Mouse (Mus musculus) embryonic facial prominence, embryonic 10.5 days (tissue): Measurements from ENCODE around the gene Baiap2l2. TPM values are rescaled to one million over a fixed set of nuclear protein-coding genes. Genes with fewer than 3 reads are reported as not detected.

Experiments used
- DNase-seq: peaks from one replicate; pipeline ENCODE4 v3.0.0-alpha.2; 2017; ENCODE audit warnings: low spot score
- H3K27ac ChIP-seq: fragments of 300-500 bp; sonication (generic); replicated peaks from 2 replicates; pipeline ENCODE4 v1.5.1; 2016; ENCODE audit warnings: mild to moderate bottlenecking
- H3K27me3 ChIP-seq: fragments of 300-500 bp; sonication (generic); replicated peaks from 2 replicates; pipeline ENCODE4 v1.6.1; 2016; ENCODE audit warnings: low read depth, mild to moderate bottlenecking; ENCODE audit not compliant: poor library complexity, severe bottlenecking
- H3K36me3 ChIP-seq: fragments of 300-500 bp; sonication (generic); replicated peaks from 2 replicates; pipeline ENCODE4 v1.6.1; 2016; ENCODE audit warnings: mild to moderate bottlenecking, moderate library complexity
- H3K4me1 ChIP-seq: fragments of 300-500 bp; sonication (generic); 2 replicates; pipeline ENCODE4 v1.6.1; 2016
- H3K4me3 ChIP-seq: fragments of 300-500 bp; sonication (generic); 2 replicates; pipeline ENCODE4 v1.5.1; 2016; ENCODE audit warnings: mild to moderate bottlenecking, moderate library complexity
- H3K9me3 ChIP-seq: fragments of 300-500 bp; sonication (generic); 2 replicates; pipeline ENCODE4 v1.6.1; 2016; ENCODE audit warnings: mild to moderate bottlenecking
- WGBS: fragments of 180-500 bp; shearing (Covaris S2); methylation state at CpG from one replicate; pipeline ENCODE4 v1.1.7; 2016; 5-methylcytosine and 5-hydroxymethylcytosine counted together
- polyA plus RNA-seq: library from polyadenylated mRNA; unstranded; fragments of >200 nt; fragmentation: Nextera tagmentation; extraction: Ambion mirVana; gene quantifications from 2 replicates; pipeline ENCODE4 v1.2.1, GENCODE M21; 2016

The Baiap2l2 gene
- polyA plus RNA-seq = 2.5 and 6.0 TPM in 2 replicates

DNA sequence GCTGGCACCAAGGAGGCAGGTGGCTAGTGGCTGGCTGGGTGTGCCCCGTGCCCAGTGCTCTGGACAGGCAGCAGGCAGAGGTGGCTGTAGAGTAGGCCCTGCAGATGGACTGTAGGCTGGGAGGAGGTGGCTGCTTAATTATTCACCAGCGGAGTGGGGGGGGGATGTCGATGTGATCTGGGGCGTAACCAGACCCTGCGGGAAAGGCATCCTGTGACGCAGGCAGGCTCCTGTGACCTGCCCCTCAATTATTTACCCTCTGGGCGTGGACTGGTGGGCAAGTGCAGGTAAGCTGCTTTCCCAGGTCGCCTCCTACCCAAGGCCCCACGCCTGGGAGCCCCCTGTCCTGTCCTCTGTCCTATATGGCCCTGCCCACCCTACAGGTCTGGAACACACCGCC lies at the start of gene Baiap2l2:
Baiap2l2 (minus strand) TSS at position 139 of the 400 bp plus-strand sequence.
- no peak within 1 kb of the TSS for H3K27ac ChIP-seq
- H3K4me1 ChIP-seq = peaks cover 19% of the 10 kb centered on the region
- H3K9me3 ChIP-seq = no peaks in the 10 kb centered on the region
- H3K27me3 ChIP-seq = no peaks in the 10 kb centered on the region
- 67% methylated on average over 10 of the region's 10 CpGs for WGBS
- H3K36me3 ChIP-seq = peaks cover 38% of the 10 kb centered on the region
- no peak for DNase-seq
- no peak within 1 kb of the TSS for H3K4me3 ChIP-seq

DNA sequence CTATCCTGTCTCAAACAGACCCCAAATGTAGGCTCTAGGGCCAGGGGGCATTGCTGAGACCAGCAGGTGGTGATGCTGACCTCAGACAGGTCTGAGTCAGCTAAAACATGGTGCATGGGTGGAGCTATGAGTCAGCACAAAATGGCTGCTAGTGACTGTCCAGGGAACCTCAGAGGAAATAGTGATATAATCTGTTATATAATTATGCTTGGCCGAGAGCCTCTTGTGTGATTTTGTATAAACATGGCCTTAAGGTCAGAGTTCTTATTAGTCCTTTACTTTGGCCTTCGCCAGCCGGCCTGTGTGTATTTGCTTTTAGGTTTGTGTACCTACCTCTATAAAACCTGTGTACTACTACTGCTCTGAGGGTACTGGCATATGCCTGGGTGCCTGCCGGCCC lies 48.1 kb upstream of the Baiap2l2 start:
- no peak overlapping the region for H3K27ac ChIP-seq
- H3K9me3 ChIP-seq = no peaks in the 10 kb centered on the region
- no peak for DNase-seq
- H3K4me3 ChIP-seq = no peak overlapping the region
- 0 out of 2 replicates have a peak, but pooled peaks cover 8% of the 10 kb centered on the region for H3K27me3 ChIP-seq
- no peaks in the 10 kb centered on the region for H3K36me3 ChIP-seq
- peaks cover 11% of the 10 kb centered on the region for H3K4me1 ChIP-seq
- WGBS = 71% methylated on average over 4 of the region's 4 CpGs

DNA sequence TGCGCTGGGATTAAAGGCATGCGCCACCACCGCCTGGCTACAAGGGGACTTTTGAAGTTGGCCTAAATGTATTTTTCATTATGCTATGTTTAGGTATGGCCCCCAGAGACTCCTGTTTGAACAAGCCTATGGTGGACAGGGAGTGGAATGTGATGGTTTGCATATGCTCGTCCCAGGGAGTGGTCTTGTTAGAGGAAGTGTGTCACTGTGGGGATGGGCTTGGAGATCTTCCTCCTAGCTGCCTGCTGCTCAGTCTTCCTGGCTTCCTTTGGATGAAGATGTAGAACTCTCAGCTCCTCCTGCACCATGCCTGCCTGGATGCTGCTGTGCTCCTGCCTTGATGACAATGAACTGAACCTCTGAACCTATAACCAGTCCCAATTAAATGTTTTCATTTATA lies 45.2 kb upstream of the Baiap2l2 start:
- Histone ChIP-seq H3K27me3 (0 out of 2 replicates have a peak, but pooled peaks cover 8% of the 10 kb centered on the region), H3K9me3 (no peaks in the 10 kb centered on the region), H3K27ac (no peak overlapping the region), H3K4me1 (peaks cover 33% of the 10 kb centered on the region), H3K36me3 (no peaks in the 10 kb centered on the region), H3K4me3 (no peak overlapping the region)
- 47% methylated on average over 4 of the region's 4 CpGs for WGBS
- DNase-seq = no peak

DNA sequence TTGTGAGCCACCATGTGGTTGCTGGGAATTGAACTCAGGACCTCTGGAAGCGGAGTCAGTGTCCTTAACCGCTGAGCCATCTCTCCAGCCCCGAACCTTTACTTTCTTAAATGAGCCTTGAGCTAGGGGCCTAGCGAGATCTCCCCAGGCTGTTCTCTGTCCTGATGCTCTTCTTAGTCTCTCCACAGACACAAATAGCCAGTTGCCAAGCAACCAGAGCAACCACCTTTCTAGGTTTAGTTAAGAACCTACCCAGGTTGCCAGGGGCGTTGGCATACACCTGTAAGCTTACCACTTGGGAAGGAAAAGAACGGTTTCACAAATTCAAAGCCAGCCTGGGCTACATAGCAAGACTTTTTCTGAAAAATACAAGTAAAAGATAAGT lies 44.6 kb upstream of the Baiap2l2 start:
- Histone ChIP-seq H3K9me3 (no peaks in the 10 kb centered on the region), H3K27ac (no peak overlapping the region), H3K27me3 (0 out of 2 replicates have a peak, but pooled peaks cover 8% of the 10 kb centered on the region), H3K4me1 (peaks cover 33% of the 10 kb centered on the region), H3K36me3 (no peaks in the 10 kb centered on the region), H3K4me3 (no peak overlapping the region)
- 82% methylated on average over 6 of the region's 6 CpGs for WGBS
- DNase-seq = no peak

DNA sequence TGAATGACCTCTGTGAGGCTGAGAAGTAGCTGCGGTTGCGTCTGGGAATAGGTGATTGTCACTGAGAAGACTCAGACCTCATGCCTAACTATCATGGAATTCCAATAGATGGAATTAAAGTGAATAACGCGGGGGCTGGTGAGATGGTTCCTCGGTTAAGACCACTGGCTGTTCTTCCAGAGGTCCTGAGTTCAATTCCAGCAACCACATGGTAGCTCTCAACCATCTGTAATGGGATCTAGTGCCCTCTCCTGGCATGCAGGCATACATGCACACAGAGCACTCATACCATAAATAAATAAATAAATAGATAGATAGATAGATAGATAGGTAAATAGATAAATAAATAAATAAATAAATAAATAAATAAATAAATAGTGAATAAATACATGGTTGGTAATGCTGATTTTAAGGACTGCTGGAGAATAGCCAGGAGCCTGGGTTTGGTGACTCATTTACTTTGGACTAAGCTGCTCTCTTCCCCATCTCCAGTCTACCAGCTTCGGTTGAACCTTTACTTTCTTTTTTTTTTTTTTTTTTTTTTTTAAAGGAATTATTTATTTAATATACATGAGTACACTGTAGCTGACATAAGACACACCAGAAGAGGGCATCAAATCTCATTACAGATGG lies 44.1 kb upstream of the Baiap2l2 start:
- H3K9me3 ChIP-seq = no peaks in the 10 kb centered on the region
- 0 out of 2 replicates have a peak, but pooled peaks cover 6% of the 10 kb centered on the region for H3K27me3 ChIP-seq
- H3K36me3 ChIP-seq = no peaks in the 10 kb centered on the region
- WGBS = 97% methylated on average over 6 of the region's 6 CpGs
- no peak for DNase-seq
- H3K27ac ChIP-seq = no peak overlapping the region
- no peak overlapping the region for H3K4me3 ChIP-seq
- peaks cover 34% of the 10 kb centered on the region for H3K4me1 ChIP-seq

DNA sequence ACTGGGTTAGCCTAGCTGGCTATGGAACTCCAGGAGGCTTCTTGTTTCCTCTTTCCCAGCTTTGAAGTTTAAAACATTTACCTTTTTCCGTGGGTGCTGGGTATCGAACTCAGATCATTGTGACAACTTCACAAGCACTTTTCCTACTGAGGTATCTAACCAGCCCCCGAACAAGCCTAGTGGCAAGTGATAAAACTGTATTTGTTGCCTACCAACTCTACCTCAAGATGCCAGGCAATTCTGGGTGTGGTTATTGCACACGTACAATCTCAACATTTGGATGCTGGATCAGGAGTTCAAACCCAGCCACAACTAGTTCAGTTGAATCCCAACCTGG lies 43.6 kb upstream of the Baiap2l2 start:
- Histone ChIP-seq H3K27me3 (0 out of 2 replicates have a peak, but pooled peaks cover under 1% of the 10 kb centered on the region), H3K36me3 (no peaks in the 10 kb centered on the region), H3K9me3 (no peaks in the 10 kb centered on the region), H3K27ac (peak overlapping the region; percentile 90), H3K4me3 (no peak overlapping the region), H3K4me1 (peaks cover 39% of the 10 kb centered on the region)
- DNase-seq = no peak
- WGBS = 88% methylated on average over 4 of the region's 4 CpGs

DNA sequence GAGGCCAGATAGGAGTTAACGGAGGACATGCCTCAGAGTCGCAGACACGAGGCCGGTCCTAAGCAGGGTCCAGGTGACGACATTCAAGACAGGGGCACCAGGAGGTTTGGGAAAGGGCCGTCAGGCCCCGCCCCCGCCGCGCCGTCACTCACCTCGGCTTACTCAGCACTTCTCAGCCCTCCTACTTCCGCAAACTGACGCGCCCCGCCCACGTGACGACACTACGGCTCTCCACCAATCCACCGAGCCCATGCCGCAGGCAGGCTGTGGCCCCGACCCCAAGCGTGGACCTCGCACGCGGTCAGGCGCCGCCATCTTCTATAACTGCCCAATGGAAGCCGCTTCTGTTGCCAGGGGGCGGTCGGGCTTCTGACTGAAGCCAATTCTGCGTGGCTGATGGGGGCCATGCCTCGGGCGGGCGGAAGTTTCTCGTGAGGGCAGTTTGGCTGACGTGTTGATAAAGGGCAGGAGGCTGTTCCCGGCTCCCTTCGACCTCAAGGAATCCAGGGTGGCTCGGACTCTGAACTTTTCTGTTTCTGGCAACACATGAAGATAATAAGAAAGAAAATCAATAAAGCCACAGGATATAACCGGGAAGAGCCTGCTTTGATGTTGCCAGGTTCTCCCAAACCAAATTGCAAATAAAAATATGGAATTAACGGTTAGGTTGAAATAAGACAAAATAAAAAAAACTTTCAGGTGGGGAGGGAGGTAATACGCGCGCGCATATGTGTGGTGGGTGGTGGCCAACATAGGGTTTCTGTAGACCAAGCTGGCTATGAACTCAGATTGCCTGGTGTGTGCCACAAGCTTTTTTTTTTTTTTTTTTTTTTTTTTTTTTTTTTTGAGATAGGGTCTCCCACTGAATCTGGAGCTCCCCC lies 43.0 kb upstream of the Baiap2l2 start, which contains the start of gene Pla2g6:
Pla2g6 (minus strand) TSS at position 333 of the 881 bp plus-strand sequence.
- peaks cover 45% of the 10 kb centered on the region for H3K4me1 ChIP-seq

DNA sequence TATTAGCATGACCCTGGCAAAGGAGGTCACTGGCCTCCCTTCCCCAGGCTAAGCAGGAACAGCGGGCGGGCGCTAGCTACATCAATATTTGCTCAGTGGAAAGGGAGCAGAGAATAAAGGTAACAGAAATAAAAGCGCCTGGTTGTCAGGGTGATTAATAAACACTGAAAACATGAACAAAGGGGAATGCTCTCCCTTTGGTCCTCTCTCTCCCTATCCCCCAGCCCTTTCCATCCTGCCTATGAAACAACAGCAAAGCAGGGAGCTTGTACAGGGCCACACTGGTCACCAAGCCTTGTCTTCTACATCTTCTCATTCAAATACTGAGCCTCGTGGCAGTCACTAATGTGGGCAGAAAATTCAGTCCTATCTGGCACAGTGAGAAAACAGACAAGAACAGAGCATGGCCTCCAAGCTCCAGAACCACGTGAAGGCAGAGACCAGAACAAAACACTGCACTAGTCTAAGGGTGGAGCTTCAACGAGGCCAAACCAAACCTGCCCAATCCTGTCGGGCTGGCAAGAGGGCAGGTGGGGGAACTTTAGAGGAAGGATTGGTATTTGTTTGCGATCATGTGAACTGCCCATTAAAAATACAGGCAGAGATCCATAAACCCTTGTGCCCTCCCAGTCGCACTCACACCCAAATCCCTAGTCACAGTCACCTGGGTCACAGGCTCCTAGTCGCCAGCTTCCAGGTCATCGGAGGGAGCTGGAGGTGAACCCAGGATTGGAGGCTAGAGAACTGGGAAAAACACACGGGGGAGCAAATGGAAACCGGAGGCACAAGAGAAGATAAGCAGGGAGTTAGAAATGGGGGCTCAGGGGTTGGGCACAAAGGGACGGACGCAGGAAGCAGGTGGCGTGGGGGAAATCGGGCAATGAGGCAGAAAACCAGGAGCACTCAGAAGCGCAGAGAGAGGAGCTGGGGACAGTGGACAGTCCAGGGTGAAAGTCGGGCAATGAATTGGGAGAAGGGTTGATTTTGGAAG lies 41.9 kb upstream of the Baiap2l2 start:
- Histone ChIP-seq H3K4me3 (peak overlapping the region; percentile 70), H3K9me3 (no peaks in the 10 kb centered on the region), H3K27ac (peak overlapping the region; percentile 90), H3K4me1 (peaks cover 54% of the 10 kb centered on the region), H3K27me3 (no peaks in the 10 kb centered on the region), H3K36me3 (no peaks in the 10 kb centered on the region)
- DNase-seq = peak; percentile 60
- 18% methylated on average over 20 of the region's 20 CpGs for whole genome bisulfite sequencing

More for the DNA sequence above, 43.0 kb upstream of the Baiap2l2 start, which contains the start of gene Pla2g6:
- Histone ChIP-seq H3K9me3 (no peaks in the 10 kb centered on the region), H3K27me3 (no peaks in the 10 kb centered on the region), H3K27ac (peak within 1 kb of the TSS; percentile 90), H3K36me3 (no peaks in the 10 kb centered on the region), H3K4me3 (peak within 1 kb of the TSS; percentile 70)
- 4% methylated on average over 46 of the region's 46 CpGs for WGBS
- peak; percentile 100 for DNase-seq

DNA sequence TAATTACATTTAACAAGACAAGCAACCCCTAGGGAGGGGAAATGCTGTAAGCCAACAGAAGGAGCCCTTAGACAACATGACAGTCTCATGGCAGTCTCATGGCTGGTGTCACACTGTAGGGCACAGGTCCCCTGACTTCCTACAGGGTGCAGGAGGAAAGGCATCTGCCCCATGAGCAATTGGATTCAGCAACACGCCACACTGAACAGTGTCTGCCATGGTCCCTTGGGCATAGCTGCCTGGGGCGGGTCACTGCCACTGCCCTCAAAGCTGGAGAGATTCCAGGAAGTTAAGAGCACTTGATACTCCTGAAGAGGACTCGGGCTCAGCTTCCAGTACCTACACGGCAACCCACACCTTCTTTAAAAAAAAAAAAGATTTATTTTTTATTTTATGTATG lies 40.9 kb upstream of the Baiap2l2 start:
- H3K27ac ChIP-seq = peak overlapping the region; percentile 26; the same call in 1 of the 2 replicates
- H3K4me3 ChIP-seq = peak overlapping the region; percentile 29; the same call in 1 of the 2 replicates
- no peaks in the 10 kb centered on the region for H3K27me3 ChIP-seq
- H3K36me3 ChIP-seq = no peaks in the 10 kb centered on the region
- DNase-seq = no peak
- H3K4me1 ChIP-seq = peaks cover 54% of the 10 kb centered on the region
- H3K9me3 ChIP-seq = no peaks in the 10 kb centered on the region
- WGBS = 63% methylated on average over 4 of the region's 4 CpGs

DNA sequence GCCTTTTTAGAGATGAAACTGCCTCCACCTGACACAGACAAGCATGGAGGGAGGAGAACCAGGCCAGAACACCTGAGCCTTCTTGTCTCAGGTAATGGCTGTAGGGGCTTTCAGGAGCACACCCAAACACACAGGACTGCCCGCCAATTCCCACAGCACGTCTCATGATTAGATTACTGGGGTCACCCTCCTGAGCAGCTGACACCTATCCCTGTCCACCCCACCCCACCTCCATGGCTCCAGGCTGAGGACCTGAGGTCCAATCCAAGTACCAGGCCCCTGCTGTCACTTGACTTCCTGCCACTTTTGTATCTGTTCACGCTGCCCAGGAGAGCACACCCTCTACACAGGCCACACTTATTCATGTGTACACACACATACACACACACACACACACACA lies 40.4 kb upstream of the Baiap2l2 start:
- 0 out of 2 replicates have a peak overlapping the region, but pooled peaks have one; percentile 69 for H3K27ac ChIP-seq

DNA sequence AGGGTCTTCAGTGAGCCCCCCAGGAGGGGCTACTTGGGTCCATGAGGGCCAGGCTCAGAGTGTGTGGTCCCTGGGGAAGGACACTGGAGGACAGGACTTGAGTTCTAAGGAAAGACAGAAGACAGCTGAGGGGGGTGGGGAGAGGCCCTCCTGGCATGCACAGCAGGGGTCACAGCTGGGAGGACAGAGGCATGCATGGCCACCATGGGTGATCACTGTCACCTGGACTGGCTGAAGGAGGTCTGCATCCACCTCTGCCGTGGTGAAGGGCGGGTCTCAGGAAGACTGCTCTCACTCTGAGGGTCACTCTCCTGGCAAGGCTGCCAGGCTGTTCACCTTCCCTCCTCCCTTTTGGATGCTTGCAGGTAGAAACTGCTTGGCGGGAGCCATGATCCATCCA lies 39.0 kb upstream of the Baiap2l2 start:
- H3K4me1 ChIP-seq = peaks cover 54% of the 10 kb centered on the region
- DNase-seq = no peak
- H3K27ac ChIP-seq = peak overlapping the region; percentile 69
- WGBS = 89% methylated on average over 3 of the region's 3 CpGs
- no peak overlapping the region for H3K4me3 ChIP-seq
- H3K27me3 ChIP-seq = no peaks in the 10 kb centered on the region
- H3K36me3 ChIP-seq = no peaks in the 10 kb centered on the region
- no peaks in the 10 kb centered on the region for H3K9me3 ChIP-seq

More for the DNA sequence above, 40.4 kb upstream of the Baiap2l2 start:
- Histone ChIP-seq H3K36me3 (no peaks in the 10 kb centered on the region), H3K4me1 (peaks cover 54% of the 10 kb centered on the region), H3K9me3 (no peaks in the 10 kb centered on the region), H3K4me3 (no peak overlapping the region), H3K27me3 (no peaks in the 10 kb centered on the region)
- WGBS = 84% methylated on average over 3 of the region's 3 CpGs
- DNase-seq = no peak

DNA sequence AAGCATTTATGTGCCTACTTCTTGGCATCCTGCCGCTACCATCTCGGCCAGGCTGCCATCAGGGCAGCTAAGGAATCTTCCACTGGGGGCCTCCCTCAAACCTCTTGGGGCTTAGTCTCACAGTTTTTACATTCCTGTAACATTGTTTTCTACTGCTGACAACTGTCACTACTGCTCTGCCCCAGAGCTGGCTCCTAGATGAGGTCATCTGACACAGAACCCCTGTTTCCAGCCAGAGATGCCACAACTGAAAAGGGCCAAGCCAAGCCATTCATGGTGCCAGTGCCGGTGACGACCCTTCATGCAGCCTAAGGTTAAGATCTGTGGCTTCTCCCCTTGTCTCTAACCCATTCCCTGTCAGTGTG lies 38.4 kb upstream of the Baiap2l2 start:
- no peak for DNase-seq
- H3K27me3 ChIP-seq = no peaks in the 10 kb centered on the region
- H3K9me3 ChIP-seq = no peaks in the 10 kb centered on the region
- H3K4me1 ChIP-seq = peaks cover 54% of the 10 kb centered on the region
- H3K4me3 ChIP-seq = no peak overlapping the region
- H3K27ac ChIP-seq = peak overlapping the region; percentile 69
- 80% methylated on average over 4 of the region's 4 CpGs for WGBS
- no peaks in the 10 kb centered on the region for H3K36me3 ChIP-seq
